Mouse (Mus musculus): ENCODE measurements around the gene Magi1.

Gene Magi1

DNA sequence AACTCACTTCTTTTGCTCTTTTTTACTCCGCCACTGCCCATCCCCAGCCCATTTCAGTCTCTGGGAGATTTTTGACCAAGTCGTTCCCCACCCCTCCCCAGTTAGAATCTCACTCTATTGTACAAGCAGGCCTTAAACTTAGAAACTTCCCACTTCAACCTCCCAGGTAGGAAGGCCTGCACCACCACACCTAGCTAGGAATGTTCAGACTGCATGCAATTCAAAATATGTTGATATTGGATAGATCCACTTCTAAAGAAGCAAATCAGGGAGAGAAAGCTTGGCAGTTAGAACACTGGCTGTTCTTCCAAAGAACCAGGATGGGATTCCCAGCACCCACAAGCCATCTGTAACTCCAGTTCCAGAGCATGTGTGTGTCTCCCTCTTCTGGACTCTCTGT lies 81.8 kb downstream of the Magi1 start:
- DNase-seq (ENCODE audit: low spot score): no peak

DNA sequence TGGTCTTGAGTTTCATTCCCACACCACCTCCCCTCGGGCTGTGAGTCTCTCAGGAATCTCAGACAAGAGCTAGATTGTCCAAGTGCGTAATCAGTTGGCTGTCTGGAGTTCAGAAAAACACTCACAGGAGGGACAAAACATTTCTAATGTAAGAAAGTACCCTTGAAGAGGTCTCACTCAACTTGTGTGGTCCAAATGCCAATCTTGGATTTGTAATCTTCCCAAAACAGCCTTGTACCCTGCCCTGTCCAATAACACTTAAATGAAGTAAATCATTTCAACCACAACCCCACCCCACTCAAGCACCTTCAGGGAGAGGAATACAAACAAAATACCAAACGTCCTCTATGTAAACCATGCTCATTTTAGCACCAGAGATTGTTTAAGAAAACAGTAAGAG lies 82.8 kb downstream of the Magi1 start:
- no peak for DNase-seq (ENCODE audit: low spot score)

DNA sequence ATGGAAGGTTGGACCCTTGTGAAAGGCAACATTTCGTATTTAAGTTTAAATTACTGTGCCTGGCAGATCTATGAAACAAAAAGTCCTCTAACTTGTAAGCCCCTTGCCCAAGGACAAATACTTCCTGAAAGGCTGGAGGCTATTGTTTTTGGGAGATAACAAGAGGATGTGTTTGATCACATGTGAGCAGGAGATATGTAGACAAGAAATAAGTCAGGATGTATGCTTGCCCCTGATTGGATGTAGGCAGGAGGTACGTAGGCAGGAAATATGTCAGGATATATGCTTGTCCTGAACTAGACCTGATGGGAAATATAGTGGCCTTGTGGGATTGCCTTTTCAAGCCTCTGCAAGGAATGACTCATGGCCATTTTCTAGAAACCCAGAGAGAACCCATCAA lies 84.0 kb downstream of the Magi1 start:
- DNase-seq (ENCODE audit: low spot score): no peak

DNA sequence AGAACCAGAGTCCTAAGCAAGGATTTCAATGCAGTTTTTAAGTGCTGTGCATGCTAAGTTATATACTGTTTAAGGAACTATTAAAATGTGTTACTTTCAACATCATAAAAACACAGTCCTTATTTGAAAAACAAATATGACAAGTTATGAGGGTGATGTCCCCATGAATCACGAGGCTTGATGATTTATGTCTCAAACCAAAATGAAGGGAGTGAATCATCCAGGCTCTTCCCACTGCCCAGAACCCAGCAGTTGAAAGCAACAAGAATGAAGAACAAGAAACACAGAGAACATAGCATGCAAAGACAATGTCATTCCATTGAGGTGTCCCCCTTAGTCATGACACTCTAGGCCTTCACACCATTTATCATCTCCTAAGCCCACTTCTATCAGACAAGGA lies 85.9 kb downstream of the Magi1 start:
- no peak for DNase-seq (ENCODE audit: low spot score)

DNA sequence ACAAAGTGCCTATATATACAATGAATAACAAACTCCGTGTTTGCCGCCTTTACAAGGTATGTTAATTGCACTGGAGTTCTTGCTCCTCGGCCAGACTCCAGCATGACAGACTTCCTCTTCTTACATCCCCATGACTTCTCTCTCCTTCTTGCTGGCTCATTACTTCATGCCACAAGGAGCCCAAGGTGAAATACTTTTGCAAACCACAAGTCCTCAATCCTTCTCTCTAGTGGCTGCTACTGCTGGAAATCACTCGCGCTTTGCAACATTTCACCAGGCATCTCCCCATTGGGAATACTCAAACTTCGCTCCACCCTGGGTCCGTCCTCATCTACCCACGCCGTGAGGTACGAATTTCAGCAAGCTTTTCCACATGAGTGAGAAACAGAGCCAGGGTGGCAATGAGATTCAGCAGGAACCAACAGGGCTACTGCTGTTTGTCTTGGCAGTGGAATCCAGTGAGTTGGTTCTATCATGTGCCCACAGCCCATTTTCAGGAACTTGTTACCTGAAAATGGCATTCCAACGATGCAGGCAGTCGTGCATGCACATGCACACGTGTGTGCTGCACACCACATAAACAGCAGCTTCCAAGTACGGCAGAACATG lies 88.3 kb downstream of the Magi1 start:
- no peak for DNase-seq (ENCODE audit: low spot score)

DNA sequence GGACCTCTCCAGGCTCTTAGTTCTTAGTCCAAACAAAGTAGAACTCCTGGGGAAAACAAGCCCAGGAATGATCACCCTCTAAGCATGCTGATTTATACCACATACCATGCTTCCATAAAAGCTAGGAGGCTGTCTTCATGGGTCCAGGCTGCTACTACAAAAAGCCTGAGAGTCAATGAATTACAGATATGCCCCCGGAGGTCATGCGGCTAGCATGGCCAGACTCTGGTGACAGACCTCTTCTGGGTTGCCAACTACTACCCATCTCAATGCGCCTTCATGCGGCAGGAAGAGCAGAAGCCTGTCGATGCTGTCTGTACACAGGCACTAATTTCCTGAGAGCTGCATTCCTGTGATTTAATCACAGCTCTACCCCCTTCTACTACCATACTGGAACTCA lies 92.9 kb downstream of the Magi1 start:
- no peak for DNase-seq (ENCODE audit: low spot score)

DNA sequence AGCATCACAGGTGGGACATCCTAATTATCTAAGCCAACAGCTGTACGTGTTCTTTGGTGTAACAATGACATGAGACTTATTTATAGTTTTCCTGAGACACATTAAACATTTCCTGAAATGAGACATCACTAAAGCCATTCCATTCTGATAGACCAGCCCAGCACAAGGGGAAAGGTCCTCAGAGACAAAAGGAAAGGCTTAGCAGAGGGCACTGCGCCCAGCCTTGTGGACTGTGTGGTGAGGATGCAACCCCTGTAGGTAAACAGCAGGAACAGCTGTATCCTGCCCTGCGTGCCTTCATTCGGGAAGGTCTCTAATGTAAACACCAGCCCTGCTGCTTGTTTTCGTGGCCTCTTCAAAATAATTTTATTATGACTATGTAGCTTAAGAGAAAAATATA lies 94.3 kb downstream of the Magi1 start:
- DNase-seq (ENCODE audit: low spot score): no peak

DNA sequence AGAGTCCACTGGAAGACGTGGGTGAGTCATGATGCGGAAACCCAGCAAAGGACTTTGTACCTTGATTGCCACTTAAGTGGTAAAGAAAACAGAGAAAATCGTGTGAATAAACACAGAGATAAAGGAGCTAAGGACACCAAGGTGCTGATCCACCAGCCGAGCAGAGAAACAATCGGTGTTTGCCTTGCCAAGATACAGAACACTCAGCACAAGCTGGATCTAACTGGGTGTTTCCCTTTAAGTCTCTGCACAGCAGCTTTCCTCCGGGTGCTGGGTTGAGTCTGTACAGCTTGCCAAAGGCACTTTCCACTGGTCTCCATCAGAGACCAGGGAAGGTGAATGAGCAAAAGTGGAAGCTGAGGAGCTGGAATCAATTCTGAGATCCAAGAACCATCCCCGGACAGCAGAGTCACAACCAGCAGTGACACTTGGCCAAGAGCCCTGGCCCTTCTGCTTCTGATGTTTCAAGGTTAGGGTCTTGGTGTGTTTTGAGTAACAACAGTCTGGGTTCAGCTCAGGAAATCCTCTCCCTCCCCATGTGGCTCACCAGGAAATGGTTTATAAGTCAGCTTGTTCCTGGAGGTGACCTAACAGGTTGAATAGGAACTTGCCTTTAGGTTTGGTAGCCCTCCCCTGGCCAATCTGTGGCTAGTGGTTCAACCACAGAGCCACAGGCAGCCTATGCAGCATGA lies 96.9 kb downstream of the Magi1 start:
- no peak for DNase-seq (ENCODE audit: low spot score)

DNA sequence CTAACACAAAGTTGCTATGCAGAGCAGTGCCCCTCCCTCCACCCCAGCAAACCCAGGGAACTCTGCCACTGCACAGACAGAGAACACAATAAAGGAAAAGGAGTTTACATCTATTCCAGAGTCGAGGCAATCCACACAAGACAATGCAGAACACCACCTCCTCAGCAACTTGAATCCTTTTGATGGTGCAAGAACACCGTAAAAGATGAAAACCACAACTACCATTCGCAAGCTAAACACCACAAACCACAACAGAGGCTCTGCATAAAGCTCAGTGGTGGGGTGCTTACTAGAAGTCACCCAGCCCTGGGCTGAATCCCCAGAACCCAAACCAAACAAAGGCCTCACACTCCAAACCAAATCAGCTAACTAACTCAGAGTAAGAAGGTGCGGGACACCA lies 99.4 kb downstream of the Magi1 start:
- DNase-seq (ENCODE audit: low spot score): peak; percentile 32

DNA sequence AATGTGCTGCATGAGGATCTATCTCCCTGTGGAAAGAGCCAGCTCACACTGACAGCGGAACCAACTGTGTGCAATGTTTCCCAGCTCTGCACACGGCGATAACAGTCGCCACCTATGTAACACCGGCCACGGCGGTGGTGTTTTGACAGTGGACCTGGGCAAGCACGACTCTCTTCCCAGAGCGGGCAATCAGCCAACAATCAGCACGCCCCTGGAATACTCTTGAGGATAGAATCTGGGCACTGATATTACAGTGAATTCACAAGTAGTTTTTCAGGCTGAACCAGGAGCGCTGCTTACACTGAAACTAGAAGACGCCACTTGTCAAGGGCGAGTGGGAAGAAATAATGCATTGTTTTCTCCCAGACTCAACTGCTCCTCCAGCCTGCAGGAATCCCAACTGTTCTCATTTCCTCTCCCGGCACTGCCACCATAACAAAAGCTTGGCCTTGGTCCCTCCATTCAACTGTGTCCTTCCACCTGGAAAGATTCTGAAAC lies 100.3 kb downstream of the Magi1 start:
- DNase-seq (ENCODE audit: low spot score): no peak

DNA sequence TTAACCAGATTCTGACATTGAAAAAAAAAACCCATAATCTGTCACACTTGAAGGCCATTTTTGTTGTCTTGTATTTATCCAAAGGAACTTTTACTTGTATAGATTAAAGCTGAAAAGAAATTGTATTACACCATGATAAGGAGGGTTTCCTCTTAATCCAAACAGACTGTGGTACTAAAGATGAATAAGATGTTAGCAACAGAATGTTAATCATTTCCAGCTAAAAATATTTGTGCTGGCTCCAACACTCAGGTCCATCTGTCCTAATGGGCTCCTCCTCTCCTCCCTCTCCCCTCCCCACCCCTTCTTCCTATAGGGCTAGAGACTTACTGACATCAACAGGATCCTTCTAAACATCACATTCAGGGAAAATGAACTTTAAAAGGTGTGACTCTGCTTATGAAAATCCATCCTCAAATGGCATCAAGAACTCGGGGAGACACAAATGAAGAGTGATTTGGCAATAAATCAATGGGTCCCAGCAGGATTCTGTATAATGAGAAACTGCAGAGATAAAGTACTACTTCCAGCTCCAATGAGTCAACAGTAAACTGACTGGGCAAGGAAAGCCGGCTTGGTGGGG lies 102.0 kb downstream of the Magi1 start:
- DNase-seq (ENCODE audit: low spot score): no peak

DNA sequence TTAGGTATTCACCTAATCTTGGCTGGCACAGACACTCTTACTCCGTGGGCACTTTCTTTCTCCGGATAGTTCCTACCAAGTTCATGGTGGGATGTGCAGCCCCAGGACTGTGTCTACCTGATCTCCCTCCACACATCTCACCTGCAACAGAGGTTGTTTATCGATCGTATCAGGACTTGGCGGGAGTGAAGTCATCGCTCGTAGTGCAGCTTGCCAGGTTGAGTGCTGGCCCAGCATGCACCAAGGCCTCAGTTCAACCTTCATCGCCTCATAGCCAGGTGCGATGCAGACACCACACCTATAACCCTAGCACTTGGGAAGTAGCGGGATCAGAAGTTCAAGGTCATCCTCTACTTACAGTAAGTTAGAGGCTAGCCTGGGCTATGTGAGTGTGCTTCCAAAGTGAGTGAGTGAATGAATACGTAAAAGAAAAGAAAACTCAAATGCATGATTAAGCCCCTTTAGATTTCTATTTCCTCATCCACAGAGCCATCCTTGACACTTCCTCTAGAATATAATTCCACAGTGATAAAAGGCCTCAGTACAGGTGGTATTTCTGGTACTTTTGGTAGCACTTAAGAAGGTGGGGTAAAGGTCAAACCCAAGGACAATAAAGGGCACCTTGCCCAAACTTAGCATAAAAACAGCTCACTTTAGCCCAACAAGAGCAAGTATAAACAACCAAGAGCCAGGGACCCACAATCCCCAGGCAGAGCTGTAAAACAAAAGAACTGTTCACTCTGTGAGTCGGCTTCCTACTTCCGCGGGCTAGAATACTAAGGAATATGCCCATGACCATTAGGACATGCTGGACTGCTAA lies 103.2 kb downstream of the Magi1 start:
- no peak for DNase-seq (ENCODE audit: low spot score)

DNA sequence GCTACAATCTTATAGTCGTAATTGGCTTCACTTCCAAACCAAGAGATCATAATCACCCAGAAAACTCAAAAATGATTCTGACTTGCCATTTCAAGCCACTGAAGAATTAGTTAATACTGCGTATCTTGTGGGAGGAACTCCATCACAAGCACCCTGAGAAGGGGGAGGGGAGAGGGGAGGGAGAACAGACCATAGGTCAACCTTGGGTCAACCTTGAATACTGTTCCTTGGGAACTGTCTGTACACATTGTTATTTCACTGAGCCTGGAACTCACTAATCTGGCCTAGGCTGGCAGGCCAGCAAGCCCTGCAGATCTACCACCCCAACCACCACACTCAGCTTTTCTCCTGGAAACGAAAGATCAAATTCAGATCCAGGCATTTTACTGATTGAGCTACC lies 106.2 kb downstream of the Magi1 start:
- DNase-seq (ENCODE audit: low spot score): no peak

DNA sequence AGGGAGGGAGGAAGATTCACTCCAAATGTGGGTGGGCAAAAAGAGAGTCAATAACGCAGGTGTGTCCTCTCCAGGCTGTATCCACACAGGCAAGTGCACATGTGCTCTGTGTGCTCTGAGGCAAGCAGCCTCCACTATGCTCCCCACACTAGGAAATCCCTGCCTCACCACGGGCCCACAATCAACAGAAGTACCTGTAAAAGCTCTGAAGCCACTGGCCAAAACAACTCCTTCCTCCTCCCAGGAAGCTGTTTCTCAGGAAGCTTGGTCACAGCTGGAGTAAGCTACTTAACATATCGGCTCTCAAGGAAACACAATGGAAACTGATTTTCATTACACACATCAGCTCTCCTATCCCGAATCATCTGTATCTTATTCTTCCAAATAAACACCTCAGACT lies 107.0 kb downstream of the Magi1 start:
- no peak for DNase-seq (ENCODE audit: low spot score)

DNA sequence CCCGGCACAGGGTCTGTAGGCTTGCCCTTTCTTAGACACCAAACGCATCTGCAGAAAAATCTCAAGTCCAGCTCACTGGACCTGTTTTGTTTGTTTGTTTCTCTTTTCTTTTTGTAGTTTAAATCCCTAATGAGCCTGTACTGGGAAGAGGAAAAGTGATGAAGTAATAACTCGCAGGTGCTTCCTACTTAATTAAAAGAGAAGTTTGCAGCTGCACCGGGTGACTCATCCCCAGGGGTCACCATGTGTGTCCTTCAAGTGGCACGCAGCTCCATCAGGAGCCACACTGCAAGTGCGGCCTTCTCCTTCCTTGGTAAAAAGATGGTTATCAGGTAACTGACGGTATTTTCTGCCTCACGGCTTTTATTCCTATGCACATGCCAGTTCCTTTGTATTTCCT lies 112.5 kb downstream of the Magi1 start:
- no peak for DNase-seq (ENCODE audit: low spot score)

DNA sequence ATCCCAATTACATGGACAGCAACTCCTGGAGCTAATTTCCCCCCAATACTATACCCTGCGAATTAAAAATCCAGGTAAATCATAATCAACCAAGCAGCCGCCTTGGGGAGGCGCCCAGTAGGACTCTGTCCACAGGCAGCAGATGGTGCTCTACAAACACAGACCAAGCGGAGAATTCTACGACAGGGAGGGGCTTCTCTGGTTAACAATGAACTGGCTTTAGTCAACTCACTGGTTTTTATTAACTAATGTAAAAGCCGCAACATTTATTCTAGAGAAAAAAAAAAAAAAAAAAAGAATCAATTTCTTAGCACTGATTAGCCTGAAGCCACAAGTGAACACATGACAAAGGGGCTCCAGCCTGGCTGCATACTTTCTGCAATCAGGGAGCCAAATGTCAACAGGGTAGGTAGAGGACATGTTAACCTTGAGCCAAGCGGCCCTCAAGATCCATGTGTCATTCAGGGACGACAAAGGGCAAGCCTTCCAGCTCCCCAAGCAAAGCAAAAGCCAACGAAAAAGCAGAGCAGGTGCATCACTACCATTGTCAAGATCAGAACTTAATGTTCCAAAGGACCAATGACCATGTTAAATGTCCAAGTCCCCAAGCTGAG lies 114.0 kb downstream of the Magi1 start:
- no peak for DNase-seq (ENCODE audit: low spot score)

DNA sequence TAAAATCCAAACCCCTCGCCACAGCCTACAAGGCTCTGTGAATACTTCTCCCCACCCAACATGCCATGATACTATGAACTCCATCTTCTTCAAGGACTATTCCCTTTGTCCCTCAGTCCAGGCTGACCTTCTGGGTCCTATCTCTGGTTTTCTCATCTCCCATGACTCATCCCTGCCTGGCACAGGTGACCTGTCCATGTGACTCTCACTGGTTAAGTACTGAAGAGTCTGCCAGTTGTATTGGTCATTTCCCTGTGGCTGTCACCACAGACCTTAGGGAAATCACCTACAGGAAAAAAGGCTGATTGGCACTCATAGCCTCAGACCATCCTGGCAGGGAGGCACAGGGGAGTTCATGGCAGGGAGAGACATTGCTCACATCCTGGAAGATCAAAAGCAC lies 117.8 kb downstream of the Magi1 start:
- DNase-seq (ENCODE audit: low spot score): no peak

DNA sequence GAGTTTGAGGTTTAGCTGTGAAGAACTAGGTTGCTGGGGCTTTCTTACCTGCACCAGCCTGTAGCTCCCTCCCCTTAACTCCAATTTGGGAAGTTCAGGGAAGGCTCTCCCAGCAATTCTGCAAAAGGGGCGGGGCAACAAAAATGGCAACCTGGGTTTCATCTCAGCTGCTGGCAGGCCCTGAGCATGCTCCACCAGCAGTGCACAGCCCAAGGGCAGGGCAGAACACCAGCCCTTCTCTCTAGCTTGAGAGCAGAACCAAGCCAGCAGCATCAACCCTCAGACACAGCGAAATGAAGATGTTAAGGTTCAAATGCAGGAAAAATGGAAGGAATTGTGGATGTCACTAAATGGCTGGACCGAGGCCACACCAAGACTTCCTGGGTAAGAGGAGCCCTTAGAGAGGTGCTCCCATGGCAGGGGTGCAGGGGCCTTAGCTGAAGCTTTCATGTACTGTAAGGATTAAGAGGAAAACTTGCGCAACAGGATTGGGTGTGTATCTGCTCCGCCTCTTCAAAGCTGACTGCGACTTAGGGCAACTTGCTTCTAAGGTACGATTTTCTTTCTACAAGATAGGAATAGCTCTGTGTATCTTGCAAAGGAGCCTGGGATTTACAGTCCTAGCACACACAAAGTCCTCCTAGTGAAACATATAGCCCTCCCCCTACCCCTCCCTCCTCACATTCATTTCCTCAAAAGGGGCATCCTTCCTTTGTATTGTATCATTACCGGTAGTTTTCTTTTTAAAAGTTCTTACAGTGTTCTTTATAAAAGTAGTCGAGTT lies 118.8 kb downstream of the Magi1 start:
- no peak for DNase-seq (ENCODE audit: low spot score)

DNA sequence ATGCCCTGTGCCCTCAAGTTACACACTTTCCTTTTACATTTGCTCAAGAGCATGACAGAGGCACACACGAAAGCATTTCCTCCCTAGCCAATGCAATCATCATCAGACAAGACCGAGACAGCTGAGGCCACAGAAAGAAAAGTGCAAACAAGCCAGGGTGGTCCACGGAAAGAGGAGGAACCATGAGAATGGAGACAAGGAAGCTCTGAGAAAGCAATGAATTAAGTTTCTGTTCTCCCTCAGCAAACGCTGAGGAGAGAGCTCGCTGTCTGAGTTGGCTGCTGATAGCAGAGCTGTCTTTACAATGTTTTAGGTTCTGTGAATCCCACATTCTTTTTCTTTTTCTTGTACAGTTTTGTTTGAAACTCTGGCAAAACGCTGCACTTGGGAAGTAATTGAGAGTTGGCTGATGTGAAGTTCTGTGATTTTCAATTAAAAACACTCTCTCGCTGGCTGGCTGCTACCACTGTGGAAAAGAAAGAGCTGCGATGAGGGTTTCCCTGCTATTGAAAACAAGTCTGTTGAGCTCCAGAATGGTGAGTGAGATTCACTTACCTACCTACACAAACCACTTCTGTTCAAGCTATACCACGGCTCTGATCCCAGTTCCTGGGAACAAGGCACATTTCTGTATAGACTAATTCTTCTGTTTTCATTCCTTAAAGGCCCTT lies 120.3 kb downstream of the Magi1 start:
- DNase-seq (ENCODE audit: low spot score): no peak

DNA sequence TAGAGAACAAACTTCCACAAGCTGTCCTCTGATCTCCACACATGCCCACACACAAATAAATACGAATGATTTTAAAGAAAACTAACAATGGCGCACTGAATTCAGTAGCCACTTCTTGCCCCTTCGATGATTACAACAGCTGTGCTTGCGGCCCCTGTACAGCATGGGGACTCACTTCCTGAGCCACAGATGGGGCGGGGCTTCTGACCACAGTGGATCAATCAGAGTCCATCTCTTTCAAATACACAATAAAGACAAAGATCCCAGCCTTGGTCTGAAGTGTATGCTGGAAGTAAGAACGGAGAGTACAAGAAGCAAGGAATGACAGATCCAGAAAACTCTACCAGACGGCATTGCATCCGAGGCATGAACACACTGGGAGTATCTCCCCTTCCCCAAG lies 120.8 kb downstream of the Magi1 start:
- DNase-seq (ENCODE audit: low spot score): no peak

DNA sequence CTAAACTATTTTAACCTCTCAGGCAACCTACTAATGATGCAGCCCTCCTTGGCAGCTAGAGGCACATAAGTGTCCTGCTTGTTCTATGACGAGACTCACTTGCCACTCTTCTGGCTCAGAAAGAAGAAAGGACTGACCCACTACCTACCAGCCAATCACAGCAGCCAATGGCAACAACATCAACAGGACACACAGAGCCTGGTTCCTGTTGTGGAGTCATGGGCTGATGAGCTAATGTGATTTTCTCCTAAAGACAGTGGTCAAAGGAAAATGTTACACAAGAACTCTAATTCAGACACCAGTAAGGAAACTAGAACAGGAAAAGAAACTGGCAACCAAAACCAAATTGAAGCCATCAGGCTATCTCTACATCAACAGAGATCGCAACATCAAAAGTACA lies 124.5 kb downstream of the Magi1 start:
- DNase-seq (ENCODE audit: low spot score): no peak

Measured in T-cell, adult 2 months (primary cell).